Mouse (Mus musculus) liver, embryonic 13.5 days (tissue): Measurements from ENCODE around the gene Prr13. TPM values are rescaled to one million over a fixed set of nuclear protein-coding genes. Genes with fewer than 3 reads are reported as not detected.

Source experiments
- polyA plus RNA-seq: library from polyadenylated mRNA; unstranded; fragments of >200 nt; fragmentation: Nextera tagmentation; extraction: Ambion mirVana; gene quantifications from 2 replicates; pipeline ENCODE4 v1.2.1, GENCODE M21; 2015

Gene Prr13
- polyA plus RNA-seq, 1 experiment from 2014 or later: 108 TPM

Other genes with a start within 250 kb of the Prr13 start
- 5.5 and 6.5 TPM in 2 replicates for gene Itgb7, start 227.1 kb upstream of the Prr13 start, polyA plus RNA-seq
- 2.5 and 3.0 TPM in 2 replicates for gene Rarg, start 201.5 kb upstream of the Prr13 start, polyA plus RNA-seq
- gene Gm9918, start 188.5 kb upstream of the Prr13 start, polyA plus RNA-seq: not detected in 2 replicates
- 29.0 and 33.7 TPM in 2 replicates for gene Mfsd5, start 179.6 kb upstream of the Prr13 start, polyA plus RNA-seq
- gene Espl1, start 162.8 kb upstream of the Prr13 start, polyA plus RNA-seq: 23.3 and 26.3 TPM in 2 replicates
- 133 and 151 TPM in 2 replicates for gene Pfdn5, start 132.9 kb upstream of the Prr13 start, polyA plus RNA-seq
- gene Myg1, start 127.3 kb upstream of the Prr13 start, polyA plus RNA-seq: 46.0 and 48.6 TPM in 2 replicates
- gene Aaas, start 108.3 kb upstream of the Prr13 start, polyA plus RNA-seq: 60.9 and 61.9 TPM in 2 replicates
- 0.07 and 0.09 TPM in 2 replicates for gene Sp7, start 91.8 kb upstream of the Prr13 start, polyA plus RNA-seq
- gene Sp1, start 52.9 kb upstream of the Prr13 start, polyA plus RNA-seq: 4.0 and 4.3 TPM in 2 replicates
- gene Amhr2, start 13.7 kb upstream of the Prr13 start, polyA plus RNA-seq: 0.14 and 0.42 TPM in 2 replicates
- 91.4 and 92.1 TPM in 2 replicates for gene Pcbp2, start 11.5 kb downstream of the Prr13 start, polyA plus RNA-seq
- gene Gm10337, start 44.7 kb downstream of the Prr13 start, polyA plus RNA-seq: not detected in 2 replicates
- 1.8 and 2.1 TPM in 2 replicates for gene Map3k12, start 58.0 kb downstream of the Prr13 start, polyA plus RNA-seq
- 52.2 and 55.4 TPM in 2 replicates for gene Tarbp2, start 59.2 kb downstream of the Prr13 start, polyA plus RNA-seq
- gene Npff, start 65.9 kb downstream of the Prr13 start, polyA plus RNA-seq: 0.93 and 1.1 TPM in 2 replicates
- not detected in 2 replicates for gene Gm28047, start 166.0 kb downstream of the Prr13 start, polyA plus RNA-seq
- 8.6 and 9.0 TPM in 2 replicates for gene Atf7, start 166.4 kb downstream of the Prr13 start, polyA plus RNA-seq
- gene Atp5g2, start 213.3 kb downstream of the Prr13 start, polyA plus RNA-seq: 32.5 and 38.7 TPM in 2 replicates